Mouse (Mus musculus) erythroblast, adult 5-6 weeks (primary cell): ENCODE results near the gene Wdr1. TPM values are rescaled to one million over a fixed set of nuclear protein-coding genes. Genes with fewer than 3 reads are reported as not detected.
A peak's percentile ranks its signal among the peaks of the same experiment; 100 is the strongest.
"Not testable (repeated sequence)": the region's sequence is repeated elsewhere in the genome, so short reads cannot be mapped to it uniquely, and the experiment has no call there.

Experiments used
- ATAC-seq: replicated peaks from 2 replicates; pipeline ENCODE4 v1.8.0; 2016; ENCODE audit warnings: moderate number of reproducible peaks, mild to moderate bottlenecking, moderate TSS enrichment, inconsistent platforms; ENCODE audit not compliant: poor library complexity, low FRiP score, severe bottlenecking
- total RNA-seq, 2 experiments: library from RNA; stranded (forward) in 1 of 2; stranded (reverse) in 1 of 2; fragments of 150-400 nt in 1 of 2; fragments of 200-764, 138-1000 nt in 1 of 2; gene quantifications; 2 replicates each; pipeline versions ENCODE4 v1.2.3 to v1.2.4; 2015 to 2017; ENCODE audit warnings: low replicate concordance in 2 of 2

Gene Wdr1
- total RNA-seq (2015; ENCODE audit: low replicate concordance) (55.7 and 64.4 TPM in 2 replicates), total RNA-seq (2017; ENCODE audit: low replicate concordance) (57.0 and 75.8 TPM in 2 replicates)

DNA sequence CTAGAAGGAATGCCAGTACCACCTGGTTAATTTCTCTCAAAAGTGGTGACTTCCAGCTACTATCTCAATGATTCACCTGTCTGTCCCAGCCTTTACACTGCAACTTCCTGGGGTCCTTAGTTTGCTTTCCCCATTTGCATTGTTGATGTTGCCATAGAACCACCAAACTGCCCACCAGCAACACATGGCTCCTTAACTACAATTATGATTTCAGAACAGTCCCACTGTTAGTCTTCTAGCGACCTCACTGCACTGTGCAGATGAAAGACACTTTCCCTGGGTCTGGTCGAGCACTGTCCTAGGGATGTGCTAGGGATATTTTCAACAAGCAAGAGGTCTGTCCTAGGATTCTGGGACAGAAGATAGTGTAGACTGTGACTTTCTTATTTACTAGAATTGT lies at the start of gene Wdr1:
Gene Wdr1, minus strand, starts transcription at position 101 of the 400 bp plus-strand sequence.
- no peak for ATAC-seq

DNA sequence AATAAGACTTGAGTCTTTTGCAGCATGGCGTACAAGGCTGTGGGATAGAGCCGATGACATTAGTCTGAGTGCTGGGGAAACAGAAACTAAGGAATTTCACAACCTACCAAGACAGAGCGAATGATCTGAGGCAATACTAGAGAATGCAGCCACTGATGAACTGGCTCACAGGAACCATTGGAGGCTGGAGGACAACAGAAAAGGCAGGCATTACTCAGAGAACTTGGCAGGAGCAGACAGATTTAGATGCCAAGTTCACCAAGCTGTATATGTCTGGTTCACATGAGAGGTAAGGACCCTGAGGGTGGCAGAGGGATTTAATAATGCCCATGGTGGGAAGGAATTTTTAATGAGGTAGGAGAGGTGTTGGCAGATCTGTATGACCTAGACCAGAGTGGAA lies 48.1 kb upstream of the Wdr1 start:
- ATAC-seq: no peak

DNA sequence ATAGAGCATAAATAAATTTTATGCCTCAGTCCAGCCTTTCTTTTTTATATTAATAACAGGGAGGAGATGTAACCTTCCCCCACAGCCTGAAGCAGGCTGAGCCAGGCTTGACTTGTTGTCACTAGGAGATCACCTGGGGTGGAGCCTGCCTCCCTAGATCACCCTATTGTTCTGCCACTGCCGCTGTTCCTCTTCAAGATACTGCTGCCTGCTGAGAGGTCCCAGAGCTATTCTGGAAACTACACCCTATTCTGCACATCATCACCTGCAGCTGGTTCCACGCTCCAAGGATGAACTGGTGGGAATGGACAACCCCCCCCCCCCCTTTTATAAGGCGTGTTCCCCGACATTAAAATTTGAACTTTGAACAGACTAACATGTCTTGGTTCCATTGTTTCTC lies 45.2 kb upstream of the Wdr1 start:
- ATAC-seq: not testable (repeated sequence)

DNA sequence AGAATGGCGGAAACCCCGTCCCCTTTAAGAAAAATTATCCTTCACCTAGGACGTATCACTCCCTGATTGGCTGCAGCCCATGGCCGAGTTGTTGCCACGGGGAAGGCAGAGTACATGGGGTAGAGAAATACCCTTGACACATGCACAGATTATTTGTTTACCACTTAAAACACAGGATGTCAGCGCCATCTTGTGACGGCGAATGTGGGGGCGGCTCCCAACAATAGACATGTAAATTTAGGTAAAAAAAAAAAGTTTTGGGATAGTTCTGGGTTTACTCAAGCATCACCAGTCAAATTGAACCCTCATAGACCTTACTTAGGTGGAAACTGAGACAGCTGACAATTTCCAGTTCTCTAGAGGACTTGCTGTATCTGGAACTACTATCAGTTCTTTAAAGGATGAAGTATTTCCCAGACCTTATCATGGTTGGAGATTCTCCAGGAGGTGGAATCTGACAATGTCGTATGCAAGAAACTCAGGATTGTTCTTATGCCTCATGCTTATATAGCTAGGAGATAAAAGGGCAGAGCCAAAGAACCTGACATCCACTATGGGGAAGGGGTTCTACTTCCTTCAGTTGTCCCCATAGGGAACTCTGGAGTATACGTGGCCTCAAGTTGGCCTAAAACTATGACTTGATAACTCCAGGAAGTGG lies 35.8 kb upstream of the Wdr1 start:
- ATAC-seq: no peak

DNA sequence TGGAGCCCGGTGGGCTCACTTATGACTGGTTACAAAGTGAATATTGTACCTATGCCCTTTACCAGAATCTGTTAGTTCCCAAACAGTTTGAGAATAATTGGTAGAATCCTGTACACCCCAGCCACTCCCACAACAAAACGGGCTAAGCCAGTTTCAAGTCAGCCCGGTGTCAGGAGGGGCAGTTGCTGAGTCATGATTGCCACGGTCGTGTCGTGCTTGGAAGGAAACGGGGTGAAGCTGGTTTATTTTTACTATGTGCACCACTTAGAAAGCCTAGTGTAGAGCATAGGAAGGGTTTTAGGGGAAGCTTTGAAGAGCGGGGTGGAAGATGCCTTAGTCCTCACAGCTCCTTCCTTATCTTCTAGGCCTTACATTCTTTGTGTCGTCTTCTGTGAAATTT lies 25.9 kb upstream of the Wdr1 start:
- no peak for ATAC-seq

DNA sequence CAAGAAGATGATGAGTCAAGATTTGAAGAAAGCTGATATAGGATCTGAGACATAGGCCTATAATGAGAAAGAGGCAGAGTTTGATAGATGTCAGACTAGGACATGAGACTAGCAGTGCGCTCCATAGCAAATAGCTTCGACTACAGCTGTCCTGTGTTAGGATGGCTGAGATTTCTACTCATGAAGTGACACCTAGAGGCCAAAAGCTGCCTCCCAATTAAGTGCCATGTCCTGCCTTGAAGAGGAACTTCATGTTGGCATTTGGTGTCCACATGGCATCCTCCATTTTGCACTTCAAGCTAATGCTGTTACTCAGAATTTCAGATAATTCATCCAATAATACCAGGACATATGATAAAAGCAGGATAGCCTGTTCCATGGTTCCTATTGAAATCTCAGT lies 22.4 kb upstream of the Wdr1 start:
- ATAC-seq: no peak

DNA sequence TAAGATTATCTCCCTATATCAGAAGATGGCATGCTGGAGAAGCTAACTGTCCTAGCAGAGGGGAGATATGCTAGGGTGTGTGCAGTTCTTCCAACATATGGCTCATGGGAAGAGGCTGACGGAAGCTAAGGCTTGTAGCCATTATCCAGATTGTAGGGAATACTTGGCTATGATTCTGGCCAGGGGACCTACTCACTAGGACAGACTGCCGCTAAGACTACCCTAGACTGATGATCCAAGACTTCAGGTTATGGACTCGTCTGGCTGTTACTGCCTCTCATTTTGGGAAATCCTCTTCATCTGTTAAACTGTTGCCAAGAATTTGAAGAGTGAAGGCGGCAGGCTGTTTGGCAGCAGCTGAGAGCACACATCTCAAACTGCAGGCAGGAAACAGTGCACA lies 20.0 kb upstream of the Wdr1 start:
- no peak for ATAC-seq

DNA sequence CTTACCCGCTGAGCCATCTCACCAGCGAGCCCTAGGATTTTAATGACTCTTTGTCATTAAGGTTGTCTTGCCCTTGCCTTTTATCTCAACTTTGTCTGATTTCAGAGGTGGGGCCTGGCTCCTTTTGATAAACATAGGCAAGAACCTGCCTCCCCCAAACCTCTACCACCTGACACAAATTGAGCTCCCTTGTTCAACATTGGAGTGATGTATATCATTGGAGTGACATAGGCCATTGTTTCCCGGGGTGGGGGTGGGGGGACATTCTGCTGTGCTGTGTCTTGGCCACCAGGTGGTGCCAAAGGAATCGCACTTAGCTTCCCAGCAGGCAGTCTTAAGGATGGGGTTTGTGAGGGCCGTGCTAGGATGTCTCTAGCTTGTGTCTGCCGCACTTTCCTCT lies 17.7 kb upstream of the Wdr1 start:
- ATAC-seq: 0 out of 2 replicates have a peak, but pooled peaks have one; percentile 55

DNA sequence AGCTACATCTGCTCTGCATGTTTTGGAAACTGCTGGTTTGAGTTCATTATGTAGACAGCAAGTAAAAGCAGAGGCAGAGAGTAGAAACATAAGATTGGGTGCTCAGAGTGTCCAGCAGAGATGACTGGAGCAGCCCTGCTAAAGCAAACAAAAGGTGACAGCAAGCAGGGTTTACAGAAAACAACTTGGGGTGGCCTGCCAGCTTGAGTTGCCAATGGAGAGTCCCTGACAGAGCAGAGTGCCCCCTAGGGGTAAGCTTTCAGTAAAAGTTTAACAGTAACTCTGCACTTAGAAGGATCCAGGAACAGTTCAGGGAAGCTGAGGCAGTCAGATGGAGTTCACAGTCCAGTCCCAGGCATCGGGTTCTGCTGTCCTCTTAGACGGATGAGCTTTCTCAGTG lies 7.9 kb upstream of the Wdr1 start:
- ATAC-seq: no peak

DNA sequence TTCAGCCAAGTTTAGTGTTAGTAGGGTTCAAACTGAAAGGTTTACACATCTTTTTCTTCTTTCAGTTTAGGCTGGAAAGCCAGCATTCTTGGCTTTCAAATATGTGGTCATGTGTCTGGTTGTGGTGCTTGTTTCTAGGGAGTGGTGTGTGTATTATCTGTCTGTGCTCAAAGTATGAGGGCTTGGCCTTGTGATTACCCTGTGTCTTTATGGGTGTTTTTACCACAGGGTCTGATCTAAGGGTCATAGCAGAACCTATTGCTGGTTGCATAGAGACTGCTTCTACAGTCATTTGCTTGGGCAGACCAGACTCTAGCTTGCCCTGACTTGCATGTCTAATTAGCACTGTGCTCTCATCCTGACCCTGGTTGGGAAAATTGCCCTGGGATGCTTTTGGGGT lies 5.6 kb upstream of the Wdr1 start:
- no peak for ATAC-seq

DNA sequence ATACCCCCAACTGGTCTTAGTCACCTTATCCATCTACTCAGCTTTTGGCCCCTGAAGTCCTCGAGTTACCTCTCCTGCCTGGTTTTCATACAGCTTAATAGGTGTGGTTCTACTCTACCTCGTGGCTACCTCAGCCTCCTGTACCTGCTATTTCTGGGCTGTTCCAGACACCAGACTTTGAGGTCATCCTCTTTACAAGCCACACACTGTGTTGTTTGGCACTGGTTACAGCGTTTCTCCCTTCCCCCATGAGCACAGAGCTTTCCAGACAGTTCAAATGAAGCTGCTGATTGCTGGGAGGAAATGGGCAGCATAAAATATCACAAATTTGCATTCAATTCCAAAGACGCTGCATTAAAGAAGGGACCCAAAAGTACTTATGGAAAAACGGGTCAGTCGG lies 1.8 kb upstream of the Wdr1 start:
- no peak for ATAC-seq

DNA sequence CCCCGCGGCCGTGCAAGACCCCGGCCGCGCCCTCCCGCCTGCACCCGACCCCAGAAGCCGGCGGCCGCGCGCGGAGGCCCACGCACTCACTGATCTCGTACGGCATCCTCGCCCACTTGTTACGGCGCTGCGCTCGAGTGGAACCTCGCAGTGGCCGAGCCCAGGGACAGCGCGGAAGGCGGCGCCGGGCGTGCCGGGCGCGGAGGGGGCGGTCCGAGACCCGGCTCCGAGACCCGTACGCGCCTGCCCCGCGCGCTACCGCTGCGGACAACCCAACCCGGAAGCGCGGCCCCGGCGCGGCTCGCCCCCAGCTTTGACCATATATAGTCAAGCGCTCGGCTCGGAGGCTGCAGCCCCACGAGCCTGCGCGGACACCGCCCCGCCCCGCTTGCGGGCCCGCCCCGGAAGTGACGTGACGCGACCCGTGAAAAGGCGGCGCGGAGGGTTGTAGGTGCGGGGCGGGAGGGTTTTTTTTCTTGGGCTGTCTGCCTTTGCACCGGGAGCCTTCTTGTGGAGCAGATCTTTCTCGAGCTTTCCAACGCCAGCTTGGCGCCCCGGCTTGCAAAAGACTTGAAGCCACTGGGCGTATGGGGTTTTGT lies 1.5 kb downstream of the Wdr1 start:
- ATAC-seq: peak; percentile 93

DNA sequence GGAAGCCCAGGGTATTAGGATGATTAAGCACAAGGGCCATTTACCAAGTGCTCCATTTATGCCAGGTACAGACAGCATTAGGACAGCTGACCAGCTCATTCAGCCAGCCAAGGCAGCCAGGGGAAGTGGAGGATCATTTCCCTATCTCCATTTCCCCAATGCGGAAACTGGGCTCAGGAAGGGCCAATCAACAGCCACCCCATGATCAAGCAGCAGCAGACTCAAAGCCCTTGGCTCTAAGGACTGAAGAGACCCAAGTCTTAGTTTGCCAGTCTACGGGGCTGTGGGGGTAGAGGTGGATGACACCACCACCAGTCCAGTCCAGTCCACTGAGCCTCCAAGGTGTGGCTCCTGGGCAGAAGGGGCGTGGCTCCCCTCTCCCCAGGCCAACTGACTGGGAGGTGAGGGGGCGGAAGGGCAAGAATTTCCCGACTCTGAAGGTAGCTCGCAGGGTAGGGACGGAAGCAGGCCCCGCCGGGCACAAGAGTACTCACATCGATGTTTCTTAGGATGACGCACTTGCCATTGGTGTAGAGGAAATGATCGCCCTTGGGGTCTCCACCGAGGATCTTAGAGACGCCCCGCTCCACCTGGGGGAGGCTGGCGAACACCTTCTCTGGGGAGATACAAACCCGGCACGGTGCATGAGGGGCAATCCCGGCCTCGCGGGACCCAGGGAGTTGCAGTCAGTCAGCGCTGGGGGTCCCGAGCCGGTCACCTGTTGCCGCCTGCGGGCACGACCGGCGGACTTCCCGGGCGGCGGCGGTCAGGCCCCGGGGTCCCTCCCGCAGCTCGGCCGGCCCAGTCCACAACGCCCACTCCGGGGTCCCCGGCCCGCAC lies 2.2 kb downstream of the Wdr1 start:
- ATAC-seq: peak; percentile 50; the same call in 1 of the 2 replicates

DNA sequence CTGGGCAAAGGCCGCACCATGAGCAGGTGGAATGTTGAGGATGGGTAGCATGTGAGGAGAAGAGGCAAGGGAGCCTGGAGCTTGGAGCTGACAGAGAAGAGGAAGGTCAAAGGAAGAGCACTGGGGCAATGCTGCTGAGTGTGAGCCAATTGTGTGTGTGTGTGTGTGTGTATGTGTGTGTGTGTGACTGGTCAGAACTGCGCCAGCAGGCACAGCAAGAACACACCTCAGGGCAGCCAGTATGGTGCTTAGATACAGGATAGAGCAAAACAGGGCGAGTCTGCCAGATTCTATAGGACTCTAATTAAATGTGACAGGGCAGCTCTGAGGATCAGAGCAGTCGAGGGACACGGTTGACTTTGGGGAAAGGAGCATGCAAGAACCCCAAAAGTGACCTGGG lies 4.2 kb downstream of the Wdr1 start:
- no peak for ATAC-seq

DNA sequence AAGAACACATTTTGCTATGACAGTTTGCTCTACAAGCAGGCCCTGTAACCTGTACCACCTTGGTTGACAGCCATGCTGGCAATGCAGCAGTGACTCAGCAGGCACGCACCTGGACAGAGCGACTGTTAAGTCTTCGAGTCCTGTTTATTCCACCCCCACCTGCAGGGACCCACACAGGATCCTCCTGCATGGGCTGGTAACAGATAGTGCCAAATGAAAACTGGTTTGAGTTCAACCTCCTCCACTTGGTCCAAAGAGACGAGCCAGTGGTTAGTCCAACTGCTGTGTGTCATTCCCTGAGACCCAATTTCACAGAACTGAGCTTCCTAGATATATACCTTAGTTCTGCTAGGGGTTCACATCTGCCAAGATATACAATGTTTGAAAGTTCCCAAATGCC lies 5.2 kb downstream of the Wdr1 start:
- no peak for ATAC-seq

DNA sequence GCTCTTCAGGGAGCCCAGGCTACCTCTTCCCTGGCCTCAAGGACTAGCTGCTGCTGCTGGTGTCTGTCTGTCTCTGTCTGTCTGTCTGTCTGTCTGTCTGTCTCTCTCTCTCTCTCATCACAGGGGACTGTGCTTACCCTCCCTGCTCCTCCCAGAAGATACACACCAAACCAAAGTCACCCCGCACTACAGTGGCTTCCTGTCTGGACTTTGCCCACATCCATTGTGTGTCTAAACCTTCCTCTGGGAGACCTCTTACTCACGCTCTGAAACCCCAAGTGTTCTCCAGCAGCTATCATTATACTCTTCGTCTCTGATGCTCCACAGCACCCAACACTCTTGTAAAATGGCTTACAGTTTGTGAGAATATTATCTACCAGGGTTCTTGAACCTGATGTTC lies 6.6 kb downstream of the Wdr1 start:
- ATAC-seq: no peak

DNA sequence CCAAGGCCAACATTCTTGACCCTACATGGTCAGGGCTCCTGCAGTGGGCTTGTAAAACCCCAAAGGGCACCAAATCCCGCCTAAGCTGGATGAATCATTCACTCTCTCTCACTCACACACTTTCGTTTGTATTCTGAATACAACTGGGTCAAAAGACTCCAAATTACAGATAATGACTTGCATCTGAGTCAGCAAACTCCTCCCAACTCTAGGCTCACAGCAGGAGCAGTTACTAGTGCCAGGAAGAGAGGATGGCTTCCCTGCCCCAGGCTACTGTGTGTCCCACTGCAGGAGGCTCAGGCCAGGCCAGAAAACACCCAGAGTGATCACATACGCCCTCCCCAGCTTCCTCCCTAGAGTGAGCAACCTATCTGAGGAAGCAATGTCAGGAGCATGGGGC lies 9.1 kb downstream of the Wdr1 start:
- no peak; the same call in 1 of the 2 replicates for ATAC-seq

DNA sequence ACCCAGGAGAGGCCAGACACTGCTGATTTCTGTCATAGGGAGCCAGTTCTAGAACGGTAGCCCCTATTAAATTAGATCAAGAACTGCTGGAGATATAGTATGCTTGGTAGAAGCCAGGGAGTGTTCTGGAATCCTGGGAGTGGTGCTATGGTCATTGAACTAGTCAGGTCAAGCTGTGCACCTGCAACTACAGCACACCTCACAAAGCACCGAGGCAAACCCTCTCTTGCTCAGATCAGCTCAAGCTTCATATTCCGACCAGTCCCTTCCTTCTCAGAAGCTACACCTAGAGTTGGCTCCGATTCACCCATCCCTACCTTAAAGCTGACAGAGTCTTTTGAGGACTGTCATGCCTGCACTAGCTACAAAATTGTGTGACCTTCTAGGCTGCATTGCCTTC lies 9.5 kb downstream of the Wdr1 start:
- no peak for ATAC-seq

DNA sequence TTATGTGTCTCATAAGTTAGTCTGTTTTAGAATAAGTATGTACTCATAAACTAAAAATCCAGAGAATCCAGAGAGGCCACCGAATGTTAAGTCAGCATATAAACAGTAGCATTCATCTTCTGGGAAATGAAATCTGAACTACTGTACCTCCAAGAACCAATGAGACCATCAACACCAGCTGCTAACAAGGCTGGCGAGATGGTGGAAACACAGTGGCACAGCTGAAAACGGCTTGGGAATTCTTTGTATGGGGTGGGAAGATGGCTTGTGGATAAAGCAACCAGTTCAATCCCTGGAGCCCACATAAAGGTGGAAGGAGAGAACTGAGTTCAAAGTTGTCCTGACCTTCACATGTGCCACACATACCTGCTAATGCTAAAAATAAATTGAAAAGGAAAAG lies 10.4 kb downstream of the Wdr1 start:
- no peak for ATAC-seq

DNA sequence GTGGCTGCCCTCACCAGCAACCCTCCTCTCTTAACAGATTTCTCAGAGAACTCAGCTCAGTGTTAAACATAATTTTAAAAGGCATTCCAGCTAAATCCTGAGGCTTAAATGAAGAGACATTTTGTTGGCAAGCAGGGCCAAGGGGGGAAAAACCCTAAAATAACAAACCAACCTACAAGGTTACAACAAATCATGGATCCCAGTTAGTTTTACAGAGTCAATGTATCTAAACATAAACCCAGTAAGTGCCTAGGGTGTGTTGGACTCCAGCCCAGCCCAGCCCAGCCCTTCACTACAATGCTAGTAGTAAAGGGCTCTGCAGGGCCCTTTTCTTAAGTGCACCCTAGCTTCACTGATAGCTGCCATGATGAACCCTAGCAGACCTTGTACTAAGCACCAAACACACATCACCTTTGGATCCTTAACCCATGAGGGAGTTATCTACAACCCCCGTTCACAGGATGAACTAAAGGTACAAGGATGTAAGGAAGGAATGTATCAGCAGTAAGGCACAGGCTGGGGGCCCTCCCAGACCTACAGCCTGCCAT lies 12.7 kb downstream of the Wdr1 start:
- no peak for ATAC-seq

DNA sequence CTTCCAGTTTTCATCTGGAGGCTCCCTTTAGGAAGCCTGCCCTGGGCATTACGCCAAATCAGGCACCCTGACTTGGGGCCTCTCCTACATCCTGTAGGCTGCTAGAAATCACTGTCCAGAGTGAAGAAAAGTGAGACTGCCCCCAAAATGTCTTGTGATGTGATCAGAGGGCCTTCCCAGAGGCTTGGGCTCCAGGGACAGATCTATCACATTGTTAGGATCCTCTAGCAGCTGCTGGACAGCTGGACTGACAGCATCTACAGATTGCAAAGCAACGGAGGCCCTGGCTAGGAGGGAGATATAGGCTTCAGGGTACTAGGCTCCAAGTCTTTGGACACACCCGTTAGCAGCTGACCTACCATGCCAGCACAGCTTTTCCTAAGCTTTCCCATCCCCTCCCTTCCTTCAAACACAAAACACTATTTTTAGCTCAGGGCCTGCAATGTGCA lies 13.5 kb downstream of the Wdr1 start:
- no peak for ATAC-seq
